Mouse (Mus musculus): Measurements from ENCODE around the gene Garnl3.
"Not testable (repeated sequence)": the region's sequence is repeated elsewhere in the genome, so short reads cannot be mapped to it uniquely, and the experiment has no call there.

Gene Garnl3

GRCm38 (mm10) chr2:33017191-33017590, 114.3 kb downstream of the Garnl3 start:
- no peak for DNase-seq

- DNase-seq: peak; percentile 7
Observed at GRCm38 (mm10) chr2:33014877-33015276, 116.6 kb downstream of the Garnl3 start.

- DNase-seq: not testable (repeated sequence)
Observed at GRCm38 (mm10) chr2:33009055-33009454, 122.4 kb downstream of the Garnl3 start.

- DNase-seq: no peak
Observed at GRCm38 (mm10) chr2:33005041-33005440, 126.4 kb downstream of the Garnl3 start.

GRCm38 (mm10) chr2:33002144-33002543, 129.3 kb downstream of the Garnl3 start:
- DNase-seq: no peak

- no peak for DNase-seq
Observed at GRCm38 (mm10) chr2:32999752-33000151, 131.7 kb downstream of the Garnl3 start.

GRCm38 (mm10) chr2:32997792-32998191, 133.7 kb downstream of the Garnl3 start:
- no peak for DNase-seq

GRCm38 (mm10) chr2:32997081-32997480, 134.4 kb downstream of the Garnl3 start:
- no peak for DNase-seq

GRCm38 (mm10) chr2:32992130-32992529, 139.3 kb downstream of the Garnl3 start:
- no peak for DNase-seq

GRCm38 (mm10) chr2:32990167-32990832, 141.2 kb downstream of the Garnl3 start:
- peak; percentile 61 for DNase-seq

- DNase-seq: no peak
Observed at GRCm38 (mm10) chr2:32989376-32989775, 142.1 kb downstream of the Garnl3 start.

GRCm38 (mm10) chr2:32985844-32986243, 145.6 kb downstream of the Garnl3 start:
- DNase-seq: no peak

GRCm38 (mm10) chr2:32983617-32984016, 147.8 kb downstream of the Garnl3 start:
- no peak for DNase-seq

GRCm38 (mm10) chr2:32982700-32983099, 148.8 kb downstream of the Garnl3 start:
- no peak for DNase-seq

GRCm38 (mm10) chr2:32981725-32982271, 149.7 kb downstream of the Garnl3 start, which contains the start of gene Slc2a8:
Gene Slc2a8 (minus strand): TSS chr2:32982083.
- DNase-seq: peak; percentile 95

- DNase-seq: peak; percentile 34
Observed at GRCm38 (mm10) chr2:32981281-32981680, 150.2 kb downstream of the Garnl3 start.

GRCm38 (mm10) chr2:32979675-32980074, 151.8 kb downstream of the Garnl3 start:
- DNase-seq: no peak

- DNase-seq: no peak
Observed at GRCm38 (mm10) chr2:32978675-32979074, 152.8 kb downstream of the Garnl3 start.

GRCm38 (mm10) chr2:32977114-32977513, 154.3 kb downstream of the Garnl3 start:
- no peak for DNase-seq

- DNase-seq: no peak
Observed at GRCm38 (mm10) chr2:32974216-32974615, 157.2 kb downstream of the Garnl3 start.

GRCm38 (mm10) chr2:32971235-32971634, 160.2 kb downstream of the Garnl3 start:
- no peak for DNase-seq

- no peak for DNase-seq
Observed at GRCm38 (mm10) chr2:32969326-32969725, 162.1 kb downstream of the Garnl3 start.

- DNase-seq: no peak
Observed at GRCm38 (mm10) chr2:32968024-32968614, 163.3 kb downstream of the Garnl3 start.
